Mouse (Mus musculus): Measurements from ENCODE around the gene Taf4. TPM values are rescaled to one million over a fixed set of nuclear protein-coding genes. Genes with fewer than 3 reads are reported as not detected.

Gene Taf4
- polyA plus RNA-seq, 1 experiment: not detected

GRCm38 (mm10) chr2:179989098-179989497 lies 12.7 kb upstream of the Taf4 start:
- Histone ChIP-seq H3K4me1 (ENCODE audit: control insufficient read depth, insufficient read depth, low read length) (no peaks in the 10 kb centered on the region), H3K27ac (ENCODE audit: insufficient read depth, low read depth, low read length) (no peak overlapping the region), H3K4me3 (ENCODE audit: insufficient read depth, low read depth, low read length) (no peak overlapping the region)
- WGBS: 54% methylated on average over 1 of the region's 1 CpGs
- no peak for TF ChIP-seq POLR2A (IDR thresholded peaks at IDR 0.05; ENCODE audit: insufficient read depth, low read depth, low read length)
- no peak for TF ChIP-seq CTCF (IDR thresholded peaks at IDR 0.05; ENCODE audit: insufficient read depth, low read depth, low read length)

- WGBS: 79% methylated on average over 10 of the region's 10 CpGs
These were observed 10.1 kb upstream of the Taf4 start for GRCm38 (mm10) chr2:179986437-179987022.

GRCm38 (mm10) chr2:179985695-179986094 lies 9.2 kb upstream of the Taf4 start:
- no peak overlapping the region for H3K27ac ChIP-seq (ENCODE audit: insufficient read depth, low read depth, low read length)
- WGBS: 92% methylated on average over 1 of the region's 1 CpGs
- H3K4me3 ChIP-seq (ENCODE audit: insufficient read depth, low read depth, low read length): no peak overlapping the region
- H3K4me1 ChIP-seq (ENCODE audit: control insufficient read depth, insufficient read depth, low read length): peaks cover under 1% of the 10 kb centered on the region; the same call in 1 of the 2 replicates
- TF ChIP-seq POLR2A (IDR thresholded peaks at IDR 0.05; ENCODE audit: insufficient read depth, low read depth, low read length) (no peak), CTCF (IDR thresholded peaks at IDR 0.05; ENCODE audit: insufficient read depth, low read depth, low read length) (no peak)

More at GRCm38 (mm10) chr2:179986437-179987022, 10.1 kb upstream of the Taf4 start:
- TF ChIP-seq POLR2A (IDR thresholded peaks at IDR 0.05; ENCODE audit: insufficient read depth, low read depth, low read length) (no peak), CTCF (IDR thresholded peaks at IDR 0.05; ENCODE audit: insufficient read depth, low read depth, low read length) (no peak)
- no peaks in the 10 kb centered on the region for H3K4me1 ChIP-seq (ENCODE audit: control insufficient read depth, insufficient read depth, low read length)
- no peak overlapping the region for H3K4me3 ChIP-seq (ENCODE audit: insufficient read depth, low read depth, low read length)
- no peak overlapping the region for H3K27ac ChIP-seq (ENCODE audit: insufficient read depth, low read depth, low read length)

- WGBS: 57% methylated on average over 7 of the region's 7 CpGs
These were observed 8.4 kb upstream of the Taf4 start for GRCm38 (mm10) chr2:179984830-179985229.

GRCm38 (mm10) chr2:179982715-179983114 lies 6.3 kb upstream of the Taf4 start:
- WGBS: 90% methylated on average over 3 of the region's 3 CpGs
- H3K4me3 ChIP-seq (ENCODE audit: insufficient read depth, low read depth, low read length): no peak overlapping the region
- H3K27ac ChIP-seq (ENCODE audit: insufficient read depth, low read depth, low read length): no peak overlapping the region
- TF ChIP-seq CTCF (IDR thresholded peaks at IDR 0.05; ENCODE audit: insufficient read depth, low read depth, low read length): no peak
- TF ChIP-seq POLR2A (IDR thresholded peaks at IDR 0.05; ENCODE audit: insufficient read depth, low read depth, low read length): no peak
- peaks cover 9% of the 10 kb centered on the region; the same call in 1 of the 2 replicates for H3K4me1 ChIP-seq (ENCODE audit: control insufficient read depth, insufficient read depth, low read length)

More at GRCm38 (mm10) chr2:179984830-179985229, 8.4 kb upstream of the Taf4 start:
- H3K4me3 ChIP-seq (ENCODE audit: insufficient read depth, low read depth, low read length): no peak overlapping the region
- peaks cover 6% of the 10 kb centered on the region; the same call in 1 of the 2 replicates for H3K4me1 ChIP-seq (ENCODE audit: control insufficient read depth, insufficient read depth, low read length)
- TF ChIP-seq CTCF (IDR thresholded peaks at IDR 0.05; ENCODE audit: insufficient read depth, low read depth, low read length): no peak
- TF ChIP-seq POLR2A (IDR thresholded peaks at IDR 0.05; ENCODE audit: insufficient read depth, low read depth, low read length): no peak
- no peak overlapping the region for H3K27ac ChIP-seq (ENCODE audit: insufficient read depth, low read depth, low read length)

GRCm38 (mm10) chr2:179980616-179981015 lies 4.2 kb upstream of the Taf4 start:
- no peak overlapping the region for H3K27ac ChIP-seq (ENCODE audit: insufficient read depth, low read depth, low read length)
- H3K4me3 ChIP-seq (ENCODE audit: insufficient read depth, low read depth, low read length): no peak overlapping the region
- TF ChIP-seq CTCF (IDR thresholded peaks at IDR 0.05; ENCODE audit: insufficient read depth, low read depth, low read length): no peak
- TF ChIP-seq POLR2A (IDR thresholded peaks at IDR 0.05; ENCODE audit: insufficient read depth, low read depth, low read length): no peak
- WGBS: 52% methylated on average over 4 of the region's 4 CpGs
- peaks cover 9% of the 10 kb centered on the region; the same call in 1 of the 2 replicates for H3K4me1 ChIP-seq (ENCODE audit: control insufficient read depth, insufficient read depth, low read length)

GRCm38 (mm10) chr2:179979836-179980235 lies 3.4 kb upstream of the Taf4 start:
- WGBS: 40% methylated on average over 8 of the region's 8 CpGs
- TF ChIP-seq POLR2A (IDR thresholded peaks at IDR 0.05; ENCODE audit: insufficient read depth, low read depth, low read length) (no peak), CTCF (IDR thresholded peaks at IDR 0.05; ENCODE audit: insufficient read depth, low read depth, low read length) (no peak)

GRCm38 (mm10) chr2:179978250-179978649 lies 1.8 kb upstream of the Taf4 start:
- no peak for TF ChIP-seq CTCF (IDR thresholded peaks at IDR 0.05; ENCODE audit: insufficient read depth, low read depth, low read length)
- TF ChIP-seq POLR2A (IDR thresholded peaks at IDR 0.05; ENCODE audit: insufficient read depth, low read depth, low read length): no peak
- peaks cover 21% of the 10 kb centered on the region for H3K4me1 ChIP-seq (ENCODE audit: control insufficient read depth, insufficient read depth, low read length)
- H3K4me3 ChIP-seq (ENCODE audit: insufficient read depth, low read depth, low read length): no peak overlapping the region
- 74% methylated on average over 3 of the region's 3 CpGs for WGBS
- H3K27ac ChIP-seq (ENCODE audit: insufficient read depth, low read depth, low read length): no peak overlapping the region

More at GRCm38 (mm10) chr2:179979836-179980235, 3.4 kb upstream of the Taf4 start:
- no peak overlapping the region for H3K27ac ChIP-seq (ENCODE audit: insufficient read depth, low read depth, low read length)
- H3K4me1 ChIP-seq (ENCODE audit: control insufficient read depth, insufficient read depth, low read length): peaks cover 14% of the 10 kb centered on the region; the same call in 1 of the 2 replicates
- H3K4me3 ChIP-seq (ENCODE audit: insufficient read depth, low read depth, low read length): no peak overlapping the region

- Histone ChIP-seq H3K4me1 (ENCODE audit: control insufficient read depth, insufficient read depth, low read length) (peaks cover 22% of the 10 kb centered on the region), H3K27ac (ENCODE audit: insufficient read depth, low read depth, low read length) (peak overlapping the region; percentile 92), H3K4me3 (ENCODE audit: insufficient read depth, low read depth, low read length) (peak overlapping the region; percentile 61)
- no peak for TF ChIP-seq POLR2A (IDR thresholded peaks at IDR 0.05; ENCODE audit: insufficient read depth, low read depth, low read length)
- no peak for TF ChIP-seq CTCF (IDR thresholded peaks at IDR 0.05; ENCODE audit: insufficient read depth, low read depth, low read length)
- 4% methylated on average over 10 of the region's 10 CpGs for WGBS
These were observed 1.0 kb upstream of the Taf4 start for GRCm38 (mm10) chr2:179977344-179978025.
